Mouse (Mus musculus) midbrain, embryonic 16.5 days (tissue): ENCODE results near the gene Fam78b. TPM values are rescaled to one million over a fixed set of nuclear protein-coding genes. Genes with fewer than 3 reads are reported as not detected.

Experiments
- ATAC-seq: fragments of 200-750 bp; cut with Nextera tagmentation; 2 replicates; pipeline ENCODE4 v1.8.0; 2017; ENCODE audit warnings: moderate TSS enrichment
- H3K27ac ChIP-seq: fragments of 300-500 bp; sonication (generic); 2 replicates; pipeline ENCODE4 v1.5.1; 2014; ENCODE audit warnings: mild to moderate bottlenecking, low read length, mixed read lengths
- H3K27me3 ChIP-seq: fragments of 300-500 bp; sonication (generic); 2 replicates; pipeline ENCODE4 v1.6.1; 2014; ENCODE audit warnings: low read depth, low read length, mixed read lengths; ENCODE audit not compliant: control insufficient read depth, insufficient read depth
- H3K36me3 ChIP-seq: fragments of 300-500 bp; sonication (generic); 2 replicates; pipeline ENCODE4 v1.6.1; 2014; ENCODE audit warnings: mild to moderate bottlenecking, low read length, moderate library complexity, mixed read lengths; ENCODE audit not compliant: control insufficient read depth, insufficient read depth
- H3K4me1 ChIP-seq: fragments of 300-500 bp; sonication (generic); 2 replicates; pipeline ENCODE4 v1.6.1; 2014; ENCODE audit warnings: mild to moderate bottlenecking, low read length, mixed read lengths; ENCODE audit not compliant: control insufficient read depth, insufficient read depth
- H3K4me2 ChIP-seq: fragments of 300-500 bp; sonication (generic); 2 replicates; pipeline ENCODE4 v1.6.1; 2014; ENCODE audit warnings: mild to moderate bottlenecking, low read length, mixed read lengths
- H3K4me3 ChIP-seq: fragments of 300-500 bp; sonication (generic); 2 replicates; pipeline ENCODE4 v1.5.1; 2014; ENCODE audit warnings: low read depth, mild to moderate bottlenecking, low read length, moderate library complexity, mixed read lengths
- H3K9ac ChIP-seq: fragments of 300-500 bp; sonication (generic); 2 replicates; pipeline ENCODE4 v1.6.1; 2014; ENCODE audit warnings: low read depth, low read length, mixed read lengths
- H3K9me3 ChIP-seq: fragments of 300-500 bp; sonication (generic); replicated peaks from 2 replicates; pipeline ENCODE4 v1.6.1; 2014; ENCODE audit warnings: mild to moderate bottlenecking, low read length, mixed read lengths; ENCODE audit not compliant: control insufficient read depth, poor library complexity, severe bottlenecking
- WGBS: fragments of 180-500 bp; shearing (Covaris S2); extraction: QIAGEN DNeasy Blood & Tissue Kit; methylation state at CpG from one replicate; pipeline ENCODE4 v1.1.7; 2014; 5-methylcytosine and 5-hydroxymethylcytosine counted together
- polyA plus RNA-seq: library from polyadenylated mRNA; unstranded; fragments of >200 nt; fragmentation: Nextera tagmentation; extraction: Ambion mirVana; gene quantifications from 2 replicates; pipeline ENCODE4 v1.2.1, GENCODE M21; 2015

The Fam78b gene
- polyA plus RNA-seq, 1 experiment from 2014 or later = 7.2 TPM

DNA sequence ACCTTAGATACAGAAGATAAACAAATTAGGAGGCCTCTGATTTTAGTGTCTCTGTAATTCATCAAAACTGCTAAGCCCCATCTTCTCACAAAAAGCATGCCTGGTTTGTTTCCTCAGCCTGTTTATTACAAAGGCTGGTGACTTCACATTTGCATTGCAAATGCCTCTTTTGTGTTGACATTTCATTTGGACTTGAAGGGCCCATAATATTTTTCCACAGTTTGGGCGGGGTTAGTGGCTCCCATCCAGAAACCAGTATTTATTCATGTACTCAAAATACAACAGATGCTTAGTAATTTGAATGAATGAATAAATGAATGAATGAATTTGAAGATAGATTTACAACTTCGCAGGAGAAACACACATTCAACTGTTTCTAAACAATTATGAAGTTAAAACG is 115.5 kb downstream of the Fam78b start:
- Histone ChIP-seq H3K9ac (no peak overlapping the region), H3K36me3 (no peaks in the 10 kb centered on the region), H3K4me2 (no peak overlapping the region), H3K27ac (no peak overlapping the region), H3K27me3 (no peaks in the 10 kb centered on the region), H3K9me3 (no peaks in the 10 kb centered on the region), H3K4me3 (no peak overlapping the region), H3K4me1 (peaks cover 12% of the 10 kb centered on the region)
- no peak for ATAC-seq
- 61% methylated on average over 3 of the region's 3 CpGs for WGBS

DNA sequence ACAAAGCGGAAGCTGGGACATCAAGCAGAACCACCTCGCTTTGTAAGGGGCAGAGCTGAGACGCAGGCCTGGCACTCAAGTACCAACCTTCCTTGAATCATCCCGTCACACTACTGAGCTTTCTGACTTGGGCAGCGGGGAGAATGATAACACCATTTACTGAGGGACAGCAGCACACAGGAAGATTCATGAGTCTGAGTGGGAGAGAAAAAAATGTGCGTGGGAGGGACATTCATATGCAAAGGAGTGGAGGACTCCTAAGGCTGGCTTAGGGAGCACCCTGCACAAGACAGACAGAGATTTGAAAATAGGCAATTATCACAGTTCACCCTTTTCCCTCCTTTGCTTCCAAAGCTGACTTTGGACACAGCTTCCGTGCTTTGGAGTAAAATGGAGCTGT is 117.8 kb downstream of the Fam78b start:
- no peak for ATAC-seq
- 57% methylated on average over 7 of the region's 7 CpGs for WGBS

DNA sequence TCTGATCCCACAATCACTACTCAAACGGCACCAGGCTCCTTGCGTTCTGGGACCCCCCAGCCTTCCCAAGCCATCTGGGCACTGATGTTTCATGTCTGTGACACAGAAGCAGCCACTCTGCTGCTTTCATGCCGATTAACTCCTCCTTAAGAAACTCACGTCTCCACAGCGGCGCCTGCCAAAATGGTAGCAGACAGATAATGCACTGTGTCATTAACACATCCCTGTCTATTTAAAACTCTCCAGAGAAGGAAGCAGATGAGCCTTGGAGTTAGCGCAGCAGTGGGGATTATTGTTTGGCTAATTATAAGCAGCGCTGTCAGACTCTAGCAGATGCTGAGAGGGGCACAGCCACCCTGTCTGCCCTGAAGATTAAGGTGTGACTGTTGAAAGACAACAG is 118.2 kb downstream of the Fam78b start:
- ATAC-seq = peak; percentile 46; the same call in 1 of the 2 replicates
- peaks cover 12% of the 10 kb centered on the region for H3K4me1 ChIP-seq
- H3K9me3 ChIP-seq = no peaks in the 10 kb centered on the region
- H3K4me3 ChIP-seq = no peak overlapping the region
- H3K36me3 ChIP-seq = no peaks in the 10 kb centered on the region
- no peaks in the 10 kb centered on the region for H3K27me3 ChIP-seq
- WGBS = 19% methylated on average over 8 of the region's 8 CpGs
- peak overlapping the region; percentile 37 for H3K27ac ChIP-seq
- peak overlapping the region; percentile 34 for H3K4me2 ChIP-seq
- no peak overlapping the region for H3K9ac ChIP-seq

More for the DNA sequence above, 117.8 kb downstream of the Fam78b start:
- H3K4me3 ChIP-seq = no peak overlapping the region
- H3K36me3 ChIP-seq = no peaks in the 10 kb centered on the region
- peak overlapping the region; percentile 37; the same call in 1 of the 2 replicates for H3K27ac ChIP-seq
- H3K9me3 ChIP-seq = no peaks in the 10 kb centered on the region
- H3K4me1 ChIP-seq = peaks cover 12% of the 10 kb centered on the region
- no peaks in the 10 kb centered on the region for H3K27me3 ChIP-seq
- H3K9ac ChIP-seq = no peak overlapping the region
- H3K4me2 ChIP-seq = peak overlapping the region; percentile 34

DNA sequence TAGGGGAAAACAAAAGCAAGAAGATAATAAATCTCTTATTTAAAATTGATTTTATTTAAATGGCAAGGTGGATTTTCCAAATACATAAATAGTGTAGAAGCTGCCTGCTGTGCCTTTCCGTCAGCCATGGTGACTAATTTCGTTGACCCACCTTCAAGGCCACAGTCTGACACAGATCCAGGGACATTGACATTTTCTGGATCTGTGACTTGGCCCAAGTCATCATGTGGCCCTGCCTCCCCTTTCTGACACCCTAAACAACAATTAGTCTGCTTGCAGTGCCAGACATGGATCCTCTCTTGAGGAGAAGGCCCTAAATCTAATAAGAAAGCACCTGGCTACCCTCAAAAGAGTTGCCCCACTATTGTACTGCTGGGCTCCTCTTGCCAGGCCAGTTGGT is 121.2 kb downstream of the Fam78b start:
- no peak overlapping the region for H3K27ac ChIP-seq
- ATAC-seq = no peak
- WGBS = 76% methylated on average over 2 of the region's 2 CpGs
- H3K27me3 ChIP-seq = no peaks in the 10 kb centered on the region
- H3K36me3 ChIP-seq = no peaks in the 10 kb centered on the region
- H3K4me1 ChIP-seq = peaks cover 8% of the 10 kb centered on the region; the same call in 1 of the 2 replicates
- H3K9me3 ChIP-seq = no peaks in the 10 kb centered on the region
- no peak overlapping the region for H3K4me3 ChIP-seq
- no peak overlapping the region for H3K4me2 ChIP-seq
- H3K9ac ChIP-seq = no peak overlapping the region

DNA sequence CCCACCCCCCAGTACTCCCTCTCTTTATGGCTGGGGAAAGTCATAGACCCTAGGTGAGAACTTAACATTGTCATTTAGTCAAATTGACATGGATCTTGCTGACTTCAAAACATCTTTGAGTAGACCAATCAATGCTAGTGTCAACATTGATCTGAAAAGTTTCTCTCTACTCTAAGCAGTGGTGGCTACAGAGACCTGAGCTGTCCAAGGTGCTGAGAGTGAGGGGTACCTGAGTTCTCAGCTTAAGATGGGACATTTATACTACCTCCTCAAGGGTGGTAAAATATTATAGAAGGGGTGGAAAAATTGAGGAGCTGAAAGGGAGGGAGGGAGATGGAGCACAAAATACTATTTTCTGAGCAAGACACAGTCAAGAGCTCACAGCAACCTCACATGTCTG is 122.3 kb downstream of the Fam78b start:
- peaks cover 8% of the 10 kb centered on the region; the same call in 1 of the 2 replicates for H3K4me1 ChIP-seq
- no peak overlapping the region for H3K4me2 ChIP-seq
- H3K9me3 ChIP-seq = no peaks in the 10 kb centered on the region
- no peak overlapping the region for H3K9ac ChIP-seq
- H3K4me3 ChIP-seq = no peak overlapping the region
- no peaks in the 10 kb centered on the region for H3K36me3 ChIP-seq
- no peak overlapping the region for H3K27ac ChIP-seq
- no peak for ATAC-seq
- H3K27me3 ChIP-seq = no peaks in the 10 kb centered on the region

DNA sequence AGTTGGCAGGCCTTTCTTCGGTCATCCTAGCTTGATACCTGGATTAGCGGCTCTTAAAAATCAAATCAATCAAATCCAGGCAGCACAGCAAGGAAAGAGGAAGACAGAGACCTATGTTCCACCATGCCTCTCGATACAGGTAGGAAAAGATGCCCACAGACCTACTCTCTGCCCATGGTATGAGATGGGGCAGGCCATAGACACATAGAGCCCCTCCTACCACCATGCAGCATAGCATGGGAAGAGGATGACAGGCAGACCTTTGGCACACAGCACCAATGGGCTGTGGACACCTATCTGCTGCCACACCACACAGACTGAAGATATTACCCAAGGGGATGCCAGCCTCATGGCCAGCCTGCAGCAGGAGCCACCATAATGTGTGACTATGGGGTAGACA is 124.7 kb downstream of the Fam78b start:
- H3K36me3 ChIP-seq = no peaks in the 10 kb centered on the region
- H3K27ac ChIP-seq = no peak overlapping the region
- no peak overlapping the region for H3K9ac ChIP-seq
- 92% methylated on average over 3 of the region's 3 CpGs for WGBS
- no peaks in the 10 kb centered on the region for H3K27me3 ChIP-seq
- H3K4me3 ChIP-seq = no peak overlapping the region
- H3K4me1 ChIP-seq = no peaks in the 10 kb centered on the region
- ATAC-seq = no peak
- H3K4me2 ChIP-seq = no peak overlapping the region
- no peaks in the 10 kb centered on the region for H3K9me3 ChIP-seq

DNA sequence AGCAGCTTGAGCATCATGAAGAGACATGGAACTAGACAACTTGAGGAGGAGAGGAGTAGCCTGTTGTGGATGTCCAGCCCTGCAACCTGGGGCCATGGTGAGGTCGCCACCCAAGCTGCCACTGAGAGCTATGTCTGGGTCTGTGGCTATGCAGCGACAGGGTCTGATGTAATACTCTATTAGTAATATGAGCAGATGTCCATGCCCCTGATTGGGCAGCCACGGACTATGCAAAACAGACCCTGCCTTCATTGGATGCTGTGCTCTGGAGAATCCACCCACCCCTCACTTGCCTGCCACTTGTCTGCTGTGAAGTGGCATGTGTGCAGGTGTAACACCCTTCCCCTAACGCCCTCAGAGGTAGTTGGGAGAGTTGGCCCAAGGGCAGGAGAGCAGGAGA is 125.1 kb downstream of the Fam78b start:
- H3K4me2 ChIP-seq = no peak overlapping the region
- no peaks in the 10 kb centered on the region for H3K36me3 ChIP-seq
- no peaks in the 10 kb centered on the region for H3K27me3 ChIP-seq
- ATAC-seq = no peak
- H3K4me3 ChIP-seq = no peak overlapping the region
- 80% methylated on average over 4 of the region's 4 CpGs for WGBS
- H3K4me1 ChIP-seq = no peaks in the 10 kb centered on the region
- no peak overlapping the region for H3K27ac ChIP-seq
- H3K9me3 ChIP-seq = no peaks in the 10 kb centered on the region
- H3K9ac ChIP-seq = no peak overlapping the region

DNA sequence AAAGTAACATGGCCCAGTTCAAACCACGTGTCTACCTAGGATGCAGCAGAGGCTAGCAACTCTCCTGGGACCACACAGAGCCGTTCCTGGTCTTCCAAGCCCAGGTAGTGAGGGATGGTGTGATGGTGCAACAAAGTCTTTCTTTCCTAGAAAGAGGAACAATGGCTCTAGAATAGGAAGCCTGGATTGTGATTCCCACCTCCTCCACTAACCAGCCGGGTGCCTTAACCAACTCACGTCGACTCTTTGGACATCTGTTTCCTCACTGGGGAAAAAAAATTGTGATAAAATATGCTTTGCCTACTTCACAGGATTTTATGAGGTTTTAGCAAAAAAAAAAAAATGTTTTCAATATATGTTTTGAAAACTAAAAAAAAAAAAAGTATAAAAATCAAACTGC is 134.5 kb downstream of the Fam78b start:
- no peaks in the 10 kb centered on the region for H3K4me1 ChIP-seq
- H3K9me3 ChIP-seq = peaks cover 4% of the 10 kb centered on the region
- no peak overlapping the region for H3K9ac ChIP-seq
- WGBS = 93% methylated on average over 5 of the region's 5 CpGs
- H3K27me3 ChIP-seq = no peaks in the 10 kb centered on the region
- H3K4me3 ChIP-seq = no peak overlapping the region
- ATAC-seq = no peak
- H3K27ac ChIP-seq = no peak overlapping the region
- no peak overlapping the region for H3K4me2 ChIP-seq
- H3K36me3 ChIP-seq = no peaks in the 10 kb centered on the region
